Mouse (Mus musculus) MN1 (cell line): ENCODE results near the gene Slc22a13.

Experiments
- DNase-seq: peaks from one replicate; pipeline ENCODE4 v3.0.0-alpha.2; 2016; ENCODE audit warnings: low spot score

Gene Slc22a13

GRCm38 (mm10) chr9:119199151-119199861 lies 9.6 kb downstream of the Slc22a13 start:
- no peak for DNase-seq

- no peak for DNase-seq
Observed at GRCm38 (mm10) chr9:119192202-119192990, 16.5 kb downstream of the Slc22a13 start.

GRCm38 (mm10) chr9:119181241-119181728 lies 27.6 kb downstream of the Slc22a13 start:
- no peak for DNase-seq

- DNase-seq: no peak
Observed at GRCm38 (mm10) chr9:119179292-119179691, 29.6 kb downstream of the Slc22a13 start.

GRCm38 (mm10) chr9:119167608-119168007 lies 41.3 kb downstream of the Slc22a13 start:
- DNase-seq: no peak

- DNase-seq: no peak
Observed at GRCm38 (mm10) chr9:119165548-119165947, 43.4 kb downstream of the Slc22a13 start.

GRCm38 (mm10) chr9:119164743-119165142 lies 44.2 kb downstream of the Slc22a13 start:
- DNase-seq: no peak

GRCm38 (mm10) chr9:119160689-119161088 lies 48.2 kb downstream of the Slc22a13 start:
- no peak for DNase-seq

- no peak for DNase-seq
Observed at GRCm38 (mm10) chr9:119158861-119159260, 50.0 kb downstream of the Slc22a13 start, which contains the start of gene Gm47289. TSS of gene Gm47289 (plus strand) at chr9:119159161.

GRCm38 (mm10) chr9:119156278-119157201 lies 52.4 kb downstream of the Slc22a13 start, which contains the start of gene Acaa1b:
TSS of gene Acaa1b (minus strand) at chr9:119157093.
- DNase-seq: no peak

GRCm38 (mm10) chr9:119155826-119156225 lies 53.1 kb downstream of the Slc22a13 start:
- no peak for DNase-seq

GRCm38 (mm10) chr9:119155416-119155815 lies 53.5 kb downstream of the Slc22a13 start:
- no peak for DNase-seq

- DNase-seq: no peak
Observed at GRCm38 (mm10) chr9:119151751-119152150, 57.1 kb downstream of the Slc22a13 start.

GRCm38 (mm10) chr9:119149601-119150000 lies 59.3 kb downstream of the Slc22a13 start:
- no peak for DNase-seq

GRCm38 (mm10) chr9:119146098-119146770 lies 62.7 kb downstream of the Slc22a13 start:
- DNase-seq: no peak

- no peak for DNase-seq
Observed at GRCm38 (mm10) chr9:119145638-119146037, 63.3 kb downstream of the Slc22a13 start.

- DNase-seq: no peak
Observed at GRCm38 (mm10) chr9:119145137-119145536, 63.8 kb downstream of the Slc22a13 start.

GRCm38 (mm10) chr9:119144696-119145095 lies 64.2 kb downstream of the Slc22a13 start:
- DNase-seq: no peak

- no peak for DNase-seq
Observed at GRCm38 (mm10) chr9:119143372-119143771, 65.5 kb downstream of the Slc22a13 start.
